Mouse (Mus musculus): ENCODE data around the gene Slc25a1.

GRCm38 (mm10) chr16:17939255-17939751, 11.3 kb upstream of the Slc25a1 start:
- TF ChIP-seq POLR2A (IDR thresholded peaks at IDR 0.05; ENCODE audit: borderline replicate concordance, low read depth, low read length) = no peak
- TF ChIP-seq CTCF (IDR thresholded peaks at IDR 0.05; ENCODE audit: low read depth, low read length) = no peak; the same call in 1 of the 2 replicates

All from bone marrow macrophage, adult 2 months (primary cell).